Mouse (Mus musculus) C2C12 (cell line): Measurements from ENCODE around the gene Aspscr1.

ENCODE experiments used
- CTCF ChIP-seq: IDR thresholded peaks from one replicate; pipeline ENCODE4 v1.5.1; 2011; ENCODE audit not compliant: control insufficient read depth, insufficient read depth, insufficient read length
- FOSL1 ChIP-seq: IDR thresholded peaks from one replicate; pipeline ENCODE4 v1.8.0; 2011; ENCODE audit warnings: mild to moderate bottlenecking, low read length; ENCODE audit not compliant: poor library complexity, insufficient read depth, severe bottlenecking
- MAX ChIP-seq: IDR thresholded peaks from one replicate; pipeline ENCODE4 v1.6.1; 2011; ENCODE audit warnings: mild to moderate bottlenecking, control low read depth
- MYOD1 ChIP-seq: IDR thresholded peaks from one replicate; pipeline ENCODE4 v1.6.1; 2011; ENCODE audit warnings: low read depth; ENCODE audit not compliant: control insufficient read depth, insufficient read length
- MYOG ChIP-seq: IDR thresholded peaks from one replicate; pipeline ENCODE4 v1.6.1; 2011; ENCODE audit not compliant: control insufficient read depth, insufficient read length; ENCODE audit errors: extremely low read depth
- USF1 ChIP-seq: IDR thresholded peaks from one replicate; pipeline ENCODE4 v1.6.1; 2011; ENCODE audit warnings: low read depth, mild to moderate bottlenecking, control low read depth, moderate library complexity

GRCm38 (mm10) chr11:120662759-120663158, 10.0 kb upstream of the Aspscr1 start:
- TF ChIP-seq CTCF (no peak), MAX (no peak), MYOG (no peak), USF1 (no peak), FOSL1 (no peak), MYOD1 (no peak)
